22 mouse cellular contexts compared by ENCODE assay signal in genomic region chr6:80720468-80720867, GRCm38 (mm10).
"Had no signal": no experiment of that assay in that cellular context is flagged by ENCODE, and none has a peak within 500 bp of the region (broad histone marks: within the 10 kb centered on the region; RNA-seq: fewer than 3 reads in every experiment).

No protein-coding gene starts in this region.

- H3K4me3 ChIP-seq: kidney, embryonic 15.5 days; limb, embryonic 12.5 days; limb, embryonic 15.5 days; neural tube, embryonic 12.5 days; neural tube, embryonic 15.5 days had no signal

- DNase-seq: kidney, adult 8-10 months; kidney, postnatal 10 days; kidney, postnatal 36 days; left cerebral cortex, postnatal 4 days; liver, postnatal 0 days; lung, embryonic 14.5 days; right cerebral cortex, adult 18-20 months; right cerebral cortex, postnatal 14 days; right cerebral cortex, postnatal 4 days; thymus, adult 2 months; thymus, postnatal 14 days; thymus, postnatal 4 days had no signal

- H3K9me3 ChIP-seq: kidney, embryonic 15.5 days; limb, embryonic 12.5 days; limb, embryonic 15.5 days; neural tube, embryonic 12.5 days; neural tube, embryonic 15.5 days had no signal

- H3K4me2 ChIP-seq: kidney, embryonic 15.5 days; limb, embryonic 12.5 days; limb, embryonic 15.5 days; liver, embryonic 11.5 days; lung, embryonic 14.5 days; neural tube, embryonic 12.5 days; neural tube, embryonic 15.5 days had no signal

- H3K27ac ChIP-seq: kidney, embryonic 15.5 days; limb, embryonic 12.5 days; limb, embryonic 15.5 days; liver, embryonic 14.5 days; macrophage; neural tube, embryonic 12.5 days; neural tube, embryonic 15.5 days; stomach, postnatal 0 days had no signal

- H3K9ac ChIP-seq: kidney, embryonic 15.5 days; limb, embryonic 12.5 days; limb, embryonic 15.5 days; liver, embryonic 14.5 days; liver, postnatal 0 days; lung, embryonic 14.5 days; neural tube, embryonic 12.5 days; neural tube, embryonic 15.5 days had no signal

- H3K4me1 ChIP-seq: kidney, embryonic 15.5 days; limb, embryonic 12.5 days; limb, embryonic 15.5 days; neural tube, embryonic 12.5 days; neural tube, embryonic 15.5 days had no signal

- H3K36me3 ChIP-seq: kidney, embryonic 15.5 days; limb, embryonic 12.5 days; limb, embryonic 15.5 days; neural tube, embryonic 12.5 days; neural tube, embryonic 15.5 days had no signal

- H3K27me3 ChIP-seq: kidney, embryonic 15.5 days; limb, embryonic 12.5 days; limb, embryonic 15.5 days; neural tube, embryonic 12.5 days; neural tube, embryonic 15.5 days had no signal

- ATAC-seq: liver, postnatal 0 days; lung, postnatal 0 days had no signal
